Mouse (Mus musculus) left cerebral cortex, postnatal 4 days (tissue): ENCODE results near the gene Ffar4. TPM values are rescaled to one million over a fixed set of nuclear protein-coding genes. Genes with fewer than 3 reads are reported as not detected.

Experiments used
- DNase-seq: peaks from one replicate; pipeline ENCODE4 v3.0.0-alpha.2; 2022
- intact Hi-C: fragments of 180-260 bp; cut with DNase I; formaldehyde crosslinking; loops from one replicate; pipeline ENCODE4 v1.15.1; 2025
- total RNA-seq, 2 experiments: library from RNA; stranded (reverse); gene quantifications; 2 replicates each; pipeline ENCODE4 v1.2.3; 2021

Gene Ffar4
- total RNA-seq, 2 experiments from 2014 or later, result 0.24 to 0.28 TPM

DNA sequence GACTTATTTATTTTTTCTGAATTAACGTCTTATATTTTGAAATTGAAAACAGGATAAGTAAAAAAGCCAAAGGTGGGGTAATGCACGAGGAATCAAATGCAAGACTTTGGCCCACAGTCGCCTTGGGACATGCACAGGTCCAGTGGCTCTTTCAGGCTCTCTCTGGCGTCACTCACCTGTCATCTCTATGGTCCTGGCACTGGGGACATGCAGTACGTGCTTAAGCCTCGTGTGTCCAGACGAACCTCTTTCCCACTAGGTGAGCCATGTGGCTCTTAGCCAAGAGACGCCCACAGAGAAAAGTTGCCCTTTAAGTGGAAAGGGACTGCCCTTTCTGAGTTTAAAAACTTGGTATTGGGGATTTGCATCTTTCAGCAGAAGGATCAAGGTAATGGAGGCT, 7.5 kb upstream of the Ffar4 start:
- DNase-seq, result no peak
- intact Hi-C loops, result no loop called here

DNA sequence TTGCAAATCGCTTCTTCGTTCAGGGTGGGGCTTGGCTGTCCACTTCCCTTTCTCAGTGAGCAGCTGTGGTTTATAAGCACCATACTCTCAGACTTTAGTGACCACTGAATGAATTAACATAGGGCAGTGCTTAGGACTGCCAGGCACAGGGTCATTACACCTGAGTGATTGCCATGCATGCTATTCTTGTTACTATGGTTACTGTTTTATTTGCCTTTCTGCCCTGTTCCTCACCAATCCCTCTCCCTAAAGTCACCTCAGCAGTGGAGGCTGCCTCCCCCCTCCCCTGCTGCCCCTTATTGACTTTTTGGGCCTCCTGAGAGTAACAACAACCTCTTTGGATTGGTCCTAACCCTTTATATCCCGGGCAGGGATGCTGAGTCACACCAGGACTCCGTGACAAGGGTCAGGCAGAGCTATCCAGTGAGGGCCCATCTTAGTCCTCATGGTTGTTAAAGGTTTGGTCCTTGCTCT, 5.3 kb upstream of the Ffar4 start:
- DNase-seq, result no peak
- intact Hi-C loops, result no loop called here

DNA sequence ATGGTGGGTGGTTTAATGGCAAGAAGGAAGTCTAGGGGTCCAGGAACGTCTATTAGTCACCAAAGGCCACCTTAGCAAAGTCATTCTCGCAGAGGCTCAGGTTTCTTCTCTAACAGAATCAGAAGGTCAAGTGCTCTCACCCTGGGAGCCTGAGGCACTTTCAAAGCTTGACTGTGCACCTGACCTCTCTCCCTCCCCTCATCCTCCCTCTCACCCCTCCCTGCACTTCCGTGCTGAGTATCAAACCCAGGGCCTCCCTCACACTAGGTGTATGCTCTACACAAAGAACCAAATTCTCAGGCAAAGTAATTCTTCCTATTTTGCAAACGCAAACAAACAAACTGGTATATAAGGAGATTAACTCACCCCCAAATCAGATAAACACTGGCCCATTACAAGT, 640 bp upstream of the Ffar4 start:
- intact Hi-C loops, result no loop called here
- DNase-seq, result no peak

DNA sequence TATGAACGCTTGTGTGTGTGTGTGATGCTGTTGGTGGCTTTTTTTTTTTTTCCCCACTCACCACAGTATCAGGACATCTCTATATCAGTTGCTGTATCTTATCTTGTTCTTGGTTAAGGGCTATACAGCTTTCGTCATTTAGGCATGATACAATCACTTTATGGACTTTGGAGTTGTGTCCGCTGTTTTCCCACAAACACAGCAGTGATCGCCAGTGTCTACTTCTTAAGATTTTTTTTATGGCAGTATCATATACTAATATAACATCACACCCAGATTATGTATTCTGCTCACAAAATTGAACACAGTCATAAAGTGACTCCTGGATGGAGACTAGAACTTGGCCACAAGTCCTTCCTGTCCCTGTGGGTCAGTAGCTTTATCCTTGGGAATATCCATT, 11.0 kb downstream of the Ffar4 start:
- no peak for DNase-seq
- intact Hi-C loops, result no loop called here

DNA sequence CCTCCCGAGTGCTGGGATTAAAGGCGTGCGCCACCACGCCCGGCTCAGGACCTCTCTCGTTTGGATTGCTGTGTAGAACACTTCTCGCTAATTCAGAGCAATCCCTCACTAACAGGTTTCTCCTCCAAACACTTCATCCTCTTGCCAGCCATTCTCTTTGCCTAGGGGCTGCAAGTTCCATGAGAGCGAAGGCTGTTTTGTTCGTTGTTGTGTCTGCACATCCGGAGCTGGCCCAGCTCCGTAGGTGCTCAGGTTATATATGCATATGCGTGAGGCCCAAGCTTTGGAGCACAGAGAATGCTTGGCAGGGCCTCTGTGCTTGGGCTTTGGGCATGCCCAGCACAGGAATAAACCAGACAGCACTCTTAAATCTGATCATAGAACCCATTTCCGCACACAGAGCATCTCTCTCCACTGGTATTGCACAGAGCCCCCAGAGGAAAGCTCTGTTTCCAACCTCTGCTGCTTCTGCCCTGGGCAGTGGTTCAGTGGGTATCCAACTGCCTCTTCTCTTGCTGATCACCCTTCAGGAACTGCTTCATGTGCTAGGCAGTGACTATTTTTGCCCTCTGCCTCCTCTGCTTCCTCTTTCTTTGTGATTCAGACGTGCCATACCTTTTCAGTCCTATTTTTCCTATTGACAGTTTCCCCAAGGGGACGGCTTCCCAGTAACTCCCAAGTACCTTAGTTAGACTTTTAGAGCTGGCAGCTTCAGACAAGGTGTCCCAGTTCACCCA, 12.8 kb downstream of the Ffar4 start:
- intact Hi-C loops, result no loop called here

DNA sequence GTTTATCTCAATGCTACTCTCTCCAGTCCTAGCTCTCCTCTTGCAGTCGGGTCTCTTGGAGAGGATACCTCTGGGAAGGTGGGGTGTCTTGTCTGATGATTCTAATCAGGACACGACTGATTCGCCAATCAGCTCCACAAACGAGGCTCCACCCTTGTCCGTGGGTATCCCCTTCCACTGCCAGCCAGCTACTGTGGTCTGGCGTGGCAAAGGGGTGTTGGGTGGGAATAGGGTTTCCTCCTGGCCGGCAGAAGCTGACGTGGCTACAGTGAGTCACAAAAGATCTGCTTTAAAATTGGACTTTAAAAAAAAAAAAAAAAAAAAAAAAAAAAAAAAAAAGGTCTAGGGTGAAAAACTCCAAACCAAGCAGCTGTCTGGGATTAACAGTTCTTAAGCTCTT, 14.2 kb downstream of the Ffar4 start:
- no peak for DNase-seq
- intact Hi-C loops, result no loop called here

More for the DNA sequence above, 12.8 kb downstream of the Ffar4 start:
- no peak for DNase-seq

DNA sequence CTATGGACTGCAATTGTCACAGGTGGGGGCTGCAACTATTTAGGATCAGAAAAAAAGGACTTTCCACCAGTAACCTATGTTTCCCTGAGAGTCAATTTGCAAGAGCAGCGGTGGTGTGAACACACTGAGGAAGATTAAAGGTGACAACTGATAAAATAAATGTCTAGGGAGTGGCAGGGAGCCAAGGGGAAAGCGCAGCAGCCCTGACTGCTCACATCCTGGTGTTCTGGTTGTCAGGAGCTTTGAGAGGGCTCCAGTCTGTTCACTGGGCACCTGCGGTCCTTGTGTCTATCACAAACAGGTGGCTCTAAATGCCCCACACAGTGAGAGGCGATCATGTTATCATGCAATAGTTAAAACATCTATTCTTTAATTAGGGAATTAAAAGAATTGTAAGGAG, 15.7 kb downstream of the Ffar4 start:
- no peak for DNase-seq
- intact Hi-C loops, result no loop called here

DNA sequence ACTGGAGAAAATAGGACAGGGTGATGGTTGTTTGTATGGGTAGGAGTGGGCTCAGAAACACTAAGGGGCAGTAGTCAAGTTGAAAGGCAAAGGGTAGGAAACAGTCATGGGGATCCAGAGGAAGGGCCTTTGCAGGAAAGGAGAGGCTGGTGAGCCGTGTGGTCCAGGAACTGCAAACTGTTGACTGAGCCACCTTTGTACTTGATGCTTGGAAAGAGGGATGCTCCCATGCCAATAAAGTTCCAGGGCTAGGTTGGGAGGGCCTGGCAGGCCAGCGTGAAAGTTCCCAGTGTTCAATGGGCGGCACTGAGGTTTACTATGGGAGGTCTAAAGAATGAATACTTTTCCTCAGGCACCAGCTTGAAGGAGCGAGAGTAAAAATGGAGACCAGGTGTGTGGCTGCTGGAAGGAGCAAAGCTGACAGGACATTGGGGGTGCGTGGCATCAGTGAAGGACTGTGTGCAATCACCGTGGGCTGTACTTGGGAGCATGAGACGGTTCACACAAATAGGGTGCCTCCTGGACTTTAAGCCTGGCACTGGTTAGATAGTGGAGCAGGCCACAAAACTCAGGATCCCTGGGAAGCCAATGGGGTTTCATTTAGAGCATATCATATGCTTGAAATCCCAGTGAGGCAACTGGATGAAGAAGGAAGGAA, 18.1 kb downstream of the Ffar4 start:
- no peak for DNase-seq
- intact Hi-C loops, result no loop called here

DNA sequence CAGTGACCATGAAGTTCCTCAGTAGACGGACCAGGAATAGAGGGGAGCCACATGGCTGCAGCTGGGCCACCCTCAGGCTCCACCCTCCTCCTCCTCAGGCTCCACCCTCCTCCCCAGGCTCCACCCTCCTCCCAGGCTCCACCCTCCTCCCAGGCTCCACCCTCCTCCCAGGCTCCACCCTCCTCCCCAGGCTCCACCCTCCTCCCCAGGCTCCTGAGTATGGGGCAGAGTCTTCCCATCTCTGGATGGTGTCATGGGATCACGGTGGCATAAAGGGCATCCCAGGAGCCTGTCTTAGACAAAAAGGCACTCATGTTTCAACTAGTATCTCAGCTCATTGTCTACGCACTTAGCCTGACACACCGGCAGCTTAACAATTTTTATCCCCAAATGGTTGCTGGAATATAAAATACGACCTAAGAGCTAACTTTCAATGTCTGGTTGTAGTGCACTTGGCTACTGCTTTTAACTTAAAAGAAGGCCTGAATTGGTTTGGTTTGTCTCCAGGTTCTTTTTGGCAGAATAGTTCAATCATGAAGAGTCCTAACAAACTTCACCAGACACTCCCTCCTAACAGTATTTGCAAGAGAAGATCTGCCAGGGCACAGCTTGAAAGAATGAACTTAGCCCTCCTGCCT, 23.4 kb downstream of the Ffar4 start:
- no peak for DNase-seq
- intact Hi-C loops, result no loop called here

DNA sequence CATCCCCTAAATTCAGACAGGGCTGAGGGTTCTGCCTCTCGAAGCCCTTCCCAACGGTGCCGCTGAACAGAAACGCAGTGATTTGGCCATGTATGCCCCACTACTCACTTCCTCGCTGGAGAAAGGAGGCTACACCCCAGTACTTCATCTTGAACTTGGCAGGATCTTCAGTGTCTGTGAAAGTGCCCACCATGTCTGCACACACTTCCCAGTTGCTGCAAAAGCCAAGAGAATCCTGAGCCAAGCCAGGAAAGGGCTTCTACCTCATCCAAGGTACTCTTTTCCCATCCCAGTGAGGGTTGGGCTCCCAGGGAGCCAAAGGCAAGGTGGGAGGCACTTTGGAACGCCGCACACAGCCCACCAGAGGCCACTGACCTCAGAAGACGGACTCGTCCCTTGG, 27.1 kb downstream of the Ffar4 start:
- no peak for DNase-seq
- intact Hi-C loops, result no loop called here

DNA sequence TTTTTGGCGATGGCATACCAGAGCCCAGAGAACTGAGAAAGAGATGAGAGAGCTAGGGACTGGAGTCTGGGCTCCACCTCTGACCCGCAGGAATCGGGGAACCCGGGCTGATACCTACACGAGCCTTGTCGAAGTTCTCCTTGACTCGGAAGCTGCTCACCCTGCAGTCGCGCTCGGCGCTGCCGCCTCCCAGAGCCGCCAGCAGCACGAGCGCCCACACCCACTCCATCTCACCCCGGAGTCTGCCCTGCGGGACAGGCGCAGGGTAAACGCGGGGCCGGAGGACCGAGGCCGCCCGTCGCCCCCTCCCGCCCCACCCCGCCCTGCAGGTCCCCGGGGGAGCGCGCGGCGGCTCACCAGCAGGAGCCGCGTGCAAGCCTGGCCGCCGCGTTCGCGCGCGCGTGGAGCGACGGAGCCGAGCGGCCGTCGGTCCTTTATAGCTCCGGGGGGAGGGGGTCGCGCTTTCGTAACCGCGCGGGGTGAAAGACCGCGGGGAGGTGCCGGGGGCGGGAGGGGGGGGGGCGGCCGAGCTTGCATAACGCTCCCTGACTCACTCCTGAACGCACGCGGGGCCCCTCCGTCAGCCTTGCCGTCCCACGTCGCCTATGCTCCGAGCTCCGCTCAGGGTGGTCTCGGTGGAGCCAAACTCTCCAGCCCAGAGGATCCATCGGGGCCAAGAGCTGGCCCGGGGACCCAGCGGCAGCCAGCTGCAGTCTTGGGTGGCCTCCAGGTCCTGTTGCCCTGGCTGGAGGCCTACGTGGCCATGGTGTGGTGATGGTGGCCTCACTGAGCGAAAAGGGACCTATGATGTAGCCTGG, 27.7 kb downstream of the Ffar4 start:
- peak; percentile 46 for DNase-seq
- intact Hi-C loops, result no loop called here

DNA sequence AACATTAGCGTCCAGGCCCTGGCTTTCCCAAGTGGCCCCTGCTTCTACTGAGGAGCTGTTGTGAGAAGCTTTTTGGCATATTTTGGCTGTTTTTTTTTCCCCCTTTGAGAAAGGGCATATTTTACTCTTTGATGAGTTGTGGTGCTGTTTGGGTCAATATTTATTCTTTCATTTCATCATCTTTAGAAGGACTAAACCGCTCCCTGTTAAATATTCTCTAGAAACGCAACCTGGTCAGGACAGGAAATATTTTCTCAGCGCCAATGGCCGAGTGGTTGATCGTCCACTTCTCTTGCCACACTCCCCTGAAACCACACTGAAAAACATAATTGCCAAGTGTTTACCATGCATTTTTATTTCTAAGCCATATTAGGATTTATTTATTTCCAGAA, 28.3 kb downstream of the Ffar4 start, which contains the start of gene Rbp4:
TSS of gene Rbp4 (minus strand) at position 63 of the 392 bp plus-strand sequence.
- intact Hi-C loops, result no loop called here

DNA sequence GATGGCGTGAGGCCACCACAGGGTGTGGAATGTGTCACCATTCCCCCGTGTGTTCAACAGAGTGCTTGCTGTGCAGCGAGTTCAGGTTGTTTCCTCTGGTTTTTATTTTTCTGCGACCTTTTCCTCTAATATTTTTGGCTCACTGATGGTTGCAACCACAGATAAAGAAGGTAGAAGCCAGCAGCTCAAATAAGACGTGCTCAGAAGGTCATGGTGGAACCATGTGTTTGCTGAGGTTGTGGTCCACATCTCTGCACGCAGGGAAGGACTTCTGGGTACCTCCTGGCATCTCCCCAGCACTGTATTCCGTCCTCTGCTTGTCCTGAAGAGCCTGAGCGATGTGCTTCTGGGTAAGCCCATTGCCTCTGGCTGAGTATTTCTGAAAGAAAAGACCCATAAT, 29.8 kb downstream of the Ffar4 start:
- intact Hi-C loops, result no loop called here
- DNase-seq, result no peak

More for the DNA sequence above, 28.3 kb downstream of the Ffar4 start, which contains the start of gene Rbp4:
- no peak for DNase-seq

DNA sequence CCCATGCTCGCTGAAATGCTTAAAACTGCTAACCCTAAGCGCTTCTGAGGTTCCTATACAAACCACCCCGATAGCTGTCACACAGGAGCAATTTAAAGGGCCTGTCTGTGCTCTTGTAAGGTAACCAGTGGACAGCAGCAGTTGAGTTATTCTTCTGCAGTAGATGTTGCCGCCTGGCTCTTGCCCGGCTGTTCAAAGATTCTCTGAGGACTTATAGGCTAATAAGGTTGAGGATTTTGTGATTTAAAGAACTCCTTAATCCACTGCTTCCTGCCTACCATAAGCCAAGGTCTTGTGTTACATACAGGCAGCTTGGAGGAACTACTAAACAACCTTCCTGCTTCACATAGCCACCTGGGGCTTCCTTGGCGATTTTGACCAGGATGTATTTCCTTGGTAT, 35.6 kb downstream of the Ffar4 start, which contains the start of gene Pde6c:
TSS of gene Pde6c (plus strand) at position 301 of the 400 bp plus-strand sequence.
- intact Hi-C loops, result no loop called here
- DNase-seq, result no peak

DNA sequence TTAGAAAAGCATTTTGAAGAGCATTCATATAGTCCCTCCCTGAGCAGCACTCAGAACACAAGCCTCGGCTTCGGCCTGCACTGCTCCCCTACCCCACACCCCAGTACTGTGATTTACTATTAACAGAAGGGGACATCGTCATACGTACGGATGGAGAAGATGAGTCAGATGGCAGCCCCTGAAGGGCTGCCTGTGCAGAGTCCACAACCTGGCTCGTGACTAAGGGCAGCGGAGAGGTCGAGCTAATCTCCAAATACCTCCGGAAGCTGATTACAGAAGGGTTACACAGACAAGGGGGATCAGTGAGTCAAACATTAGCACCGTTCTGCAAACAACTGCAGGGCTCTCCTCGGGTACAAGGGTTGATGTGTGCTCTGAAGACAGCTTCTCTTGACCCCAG, 37.1 kb downstream of the Ffar4 start:
- intact Hi-C loops, result no loop called here
- no peak for DNase-seq

DNA sequence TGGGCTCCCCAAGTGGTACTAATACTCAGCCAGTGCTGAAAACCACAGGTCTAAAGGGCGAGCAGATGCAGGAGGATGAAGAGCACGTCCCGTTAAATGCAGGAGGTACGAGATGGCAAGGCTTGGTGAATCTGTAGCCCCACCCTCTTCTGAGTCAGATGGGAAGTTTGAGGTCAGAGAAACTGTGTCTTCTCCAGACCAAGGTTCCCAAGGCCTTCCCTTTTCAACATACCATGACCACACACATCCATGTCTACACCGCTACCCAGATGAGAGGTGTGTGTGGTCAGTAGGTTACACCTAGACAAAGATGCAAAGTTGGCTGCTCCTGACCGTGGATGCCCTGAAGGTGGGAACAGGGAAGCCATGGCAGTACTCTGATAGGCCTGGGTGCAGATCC, 37.9 kb downstream of the Ffar4 start:
- intact Hi-C loops, result no loop called here
- DNase-seq, result no peak

DNA sequence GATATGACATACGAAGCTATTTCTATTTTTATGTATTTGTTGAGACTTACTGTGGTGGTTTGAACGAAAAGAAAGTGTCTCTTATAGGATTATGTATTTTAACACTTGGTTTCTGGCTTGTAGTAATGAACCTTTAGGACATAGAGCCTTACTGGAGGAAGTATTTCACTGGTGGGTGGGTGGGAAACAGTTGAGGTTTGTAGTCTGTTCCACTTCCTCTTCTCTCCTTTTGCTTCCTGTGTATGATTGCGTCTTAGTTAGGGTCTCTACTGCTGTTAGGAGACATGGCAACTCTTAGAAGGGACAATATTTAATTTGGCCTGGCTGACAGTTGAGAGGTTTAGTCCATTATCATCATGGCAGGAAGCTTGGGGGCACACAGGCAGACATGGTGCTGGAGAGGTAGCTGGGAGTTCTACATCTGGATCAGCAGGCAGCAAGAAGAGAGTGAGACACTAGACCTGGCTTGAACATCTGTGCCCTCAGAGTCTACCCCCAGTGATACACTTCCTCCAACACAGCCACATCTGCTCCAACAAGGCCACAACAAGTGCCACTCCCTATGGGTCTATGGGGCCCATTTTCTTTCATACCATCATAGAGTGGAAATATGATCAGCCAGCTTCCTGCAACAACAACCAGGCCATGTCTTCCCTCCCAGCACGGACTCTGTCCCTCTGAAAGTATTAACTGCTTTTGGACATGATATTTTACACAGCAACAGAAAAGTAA, 46.8 kb downstream of the Ffar4 start:
- intact Hi-C loops, result no loop called here
- DNase-seq, result no peak

DNA sequence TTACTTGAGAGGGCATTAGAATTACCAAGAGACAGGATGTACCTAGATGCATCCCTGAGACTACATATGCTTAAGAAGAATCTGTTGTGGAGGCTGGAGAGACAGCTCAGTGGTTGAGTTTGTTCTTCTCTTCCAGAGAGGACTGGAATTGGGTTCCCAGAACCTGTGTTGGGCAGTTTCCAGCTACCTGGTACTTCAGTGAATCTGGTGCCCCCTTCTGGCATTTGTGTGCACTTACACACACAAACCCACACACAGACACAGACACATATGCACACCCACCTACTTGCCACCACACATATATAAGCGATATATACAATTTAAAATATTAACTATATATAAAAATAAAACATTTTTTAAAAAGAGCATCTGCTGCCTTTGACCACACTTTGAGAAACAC, 59.4 kb downstream of the Ffar4 start:
- intact Hi-C loops, result no loop called here
- DNase-seq, result no peak

DNA sequence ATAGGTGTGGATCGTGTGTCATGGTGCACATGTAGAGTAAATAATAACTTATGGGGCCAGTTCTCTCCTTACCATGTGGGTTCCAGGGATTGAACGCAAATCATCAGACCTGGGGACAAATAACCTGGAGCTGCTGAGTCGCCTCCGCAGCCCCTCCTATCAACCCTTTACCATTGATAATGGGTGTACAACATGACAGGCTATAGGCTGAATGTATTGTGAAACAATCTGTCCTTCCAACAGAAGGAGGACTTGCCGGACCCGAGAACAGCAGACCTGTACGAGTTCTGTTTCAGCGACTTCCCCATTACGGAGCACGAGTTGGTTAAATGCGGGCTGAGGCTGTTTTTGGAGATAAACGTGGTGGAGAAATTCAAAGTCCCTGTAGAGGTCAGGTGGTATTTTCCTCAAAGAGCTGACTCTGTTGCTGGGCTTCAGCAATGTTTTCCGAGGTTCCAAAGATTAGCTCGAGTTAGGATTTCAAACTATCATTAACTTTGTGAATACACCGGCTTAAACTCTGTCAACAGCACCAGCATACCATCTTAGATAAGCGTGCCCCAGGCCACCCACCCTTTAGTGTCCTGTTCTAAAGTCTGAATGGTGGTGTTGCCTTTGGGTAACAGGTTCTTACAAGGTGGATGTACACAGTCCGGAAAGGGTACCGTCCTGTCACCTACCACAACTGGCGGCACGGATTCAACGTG, 64.9 kb downstream of the Ffar4 start:
- intact Hi-C loops, result no loop called here
- no peak for DNase-seq
